Mouse (Mus musculus) embryonic facial prominence, embryonic 14.5 days (tissue): ENCODE results near the gene Cenpx. TPM values are rescaled to one million over a fixed set of nuclear protein-coding genes. Genes with fewer than 3 reads are reported as not detected.

ENCODE experiments used
- ATAC-seq: fragments of 200-750 bp; cut with Nextera tagmentation; 2 replicates; pipeline ENCODE4 v1.8.0; 2017; ENCODE audit warnings: low read depth, moderate number of reproducible peaks, moderate TSS enrichment
- DNase-seq: peaks from one replicate; pipeline ENCODE4 v3.0.0-alpha.2; 2015; ENCODE audit warnings: low spot score
- H3K27ac ChIP-seq: fragments of 300-500 bp; sonication (generic); replicated peaks from 2 replicates; pipeline ENCODE4 v1.5.1; 2014; ENCODE audit warnings: low read depth, mild to moderate bottlenecking, low read length, moderate library complexity
- H3K27me3 ChIP-seq: fragments of 300-500 bp; sonication (generic); replicated peaks from 2 replicates; pipeline ENCODE4 v1.6.1; 2014; ENCODE audit warnings: low read length; ENCODE audit not compliant: control insufficient read depth, insufficient read depth
- H3K36me3 ChIP-seq: fragments of 300-500 bp; sonication (generic); 2 replicates; pipeline ENCODE4 v1.6.1; 2014; ENCODE audit warnings: low read length, mixed read lengths; ENCODE audit not compliant: control insufficient read depth, insufficient read depth
- H3K4me1 ChIP-seq: fragments of 300-500 bp; sonication (generic); 2 replicates; pipeline ENCODE4 v1.6.1; 2014; ENCODE audit warnings: antibody characterized with exemption, low read length; ENCODE audit not compliant: control insufficient read depth, insufficient read depth
- H3K4me2 ChIP-seq: fragments of 300-500 bp; sonication (generic); 2 replicates; pipeline ENCODE4 v1.6.1; 2014; ENCODE audit warnings: low read depth, mild to moderate bottlenecking, low read length, moderate library complexity, mixed read lengths
- H3K4me3 ChIP-seq: fragments of 300-500 bp; sonication (generic); 2 replicates; pipeline ENCODE4 v1.5.1; 2014; ENCODE audit warnings: low read depth, mild to moderate bottlenecking, low read length
- H3K9ac ChIP-seq: fragments of 300-500 bp; sonication (generic); 2 replicates; pipeline ENCODE4 v1.6.1; 2014; ENCODE audit warnings: low read depth, mild to moderate bottlenecking, low read length, moderate library complexity, mixed read lengths
- H3K9me3 ChIP-seq: fragments of 300-500 bp; sonication (generic); 2 replicates; pipeline ENCODE4 v1.6.1; 2016; ENCODE audit warnings: low read length; ENCODE audit not compliant: control insufficient read depth
- WGBS: fragments of 180-500 bp; shearing (Covaris S2); extraction: QIAGEN DNeasy Blood & Tissue Kit; methylation state at CpG from one replicate; pipeline ENCODE4 v1.1.7; 2014; 5-methylcytosine and 5-hydroxymethylcytosine counted together
- polyA plus RNA-seq: library from polyadenylated mRNA; unstranded; fragments of >200 nt; fragmentation: Nextera tagmentation; extraction: Ambion mirVana; gene quantifications from 2 replicates; pipeline ENCODE4 v1.2.1, GENCODE M21; 2014

Cenpx gene
- polyA plus RNA-seq, 1 experiment from 2014 or later, result 145 TPM

- Histone ChIP-seq H3K4me3 (no peak overlapping the region), H3K9ac (no peak overlapping the region), H3K27ac (no peak overlapping the region), H3K4me2 (no peak overlapping the region), H3K4me1 (peaks cover 26% of the 10 kb centered on the region), H3K27me3 (no peaks in the 10 kb centered on the region), H3K36me3 (peaks cover 30% of the 10 kb centered on the region), H3K9me3 (no peaks in the 10 kb centered on the region)
- 74% methylated on average over 2 of the region's 2 CpGs for WGBS
- ATAC-seq, result no peak
- DNase-seq, result no peak
Measured at GRCm38 (mm10) chr11:120709551-120709950, 4.0 kb downstream of the Cenpx start.

GRCm38 (mm10) chr11:120707969-120708368, 5.6 kb downstream of the Cenpx start:
- Histone ChIP-seq H3K4me1 (peaks cover 36% of the 10 kb centered on the region), H3K4me3 (no peak overlapping the region), H3K27me3 (no peaks in the 10 kb centered on the region), H3K27ac (peak overlapping the region; percentile 48), H3K36me3 (peaks cover 30% of the 10 kb centered on the region), H3K9ac (0 out of 2 replicates have a peak overlapping the region, but pooled peaks have one; percentile 37), H3K4me2 (no peak overlapping the region), H3K9me3 (no peaks in the 10 kb centered on the region)
- peak; percentile 52 for DNase-seq
- WGBS, result 34% methylated on average over 5 of the region's 5 CpGs
- no peak for ATAC-seq

GRCm38 (mm10) chr11:120707225-120707624, 6.3 kb downstream of the Cenpx start:
- H3K9ac ChIP-seq, result peak overlapping the region; percentile 37
- peak; percentile 19; the same call in 1 of the 2 replicates for ATAC-seq
- 13% methylated on average over 8 of the region's 12 CpGs for WGBS

GRCm38 (mm10) chr11:120706120-120706519, 7.4 kb downstream of the Cenpx start:
- Histone ChIP-seq H3K36me3 (peaks cover 38% of the 10 kb centered on the region), H3K9ac (no peak overlapping the region), H3K27ac (no peak overlapping the region), H3K9me3 (no peaks in the 10 kb centered on the region), H3K4me3 (no peak overlapping the region), H3K4me1 (peaks cover 29% of the 10 kb centered on the region), H3K27me3 (no peaks in the 10 kb centered on the region), H3K4me2 (no peak overlapping the region)
- DNase-seq (no peak), ATAC-seq (no peak)
- 65% methylated on average over 5 of the region's 5 CpGs for whole genome bisulfite sequencing

More at GRCm38 (mm10) chr11:120707225-120707624, 6.3 kb downstream of the Cenpx start:
- H3K4me1 ChIP-seq, result peaks cover 32% of the 10 kb centered on the region
- H3K27me3 ChIP-seq, result no peaks in the 10 kb centered on the region
- H3K4me2 ChIP-seq, result no peak overlapping the region
- peak overlapping the region; percentile 48 for H3K27ac ChIP-seq
- H3K4me3 ChIP-seq, result no peak overlapping the region
- DNase-seq, result peak; percentile 63
- H3K9me3 ChIP-seq, result no peaks in the 10 kb centered on the region
- H3K36me3 ChIP-seq, result peaks cover 34% of the 10 kb centered on the region

GRCm38 (mm10) chr11:120704486-120705325, 8.8 kb downstream of the Cenpx start:
- H3K4me1 ChIP-seq, result peaks cover 29% of the 10 kb centered on the region
- 11% methylated on average over 8 of the region's 8 CpGs for WGBS

GRCm38 (mm10) chr11:120703696-120704454, 9.7 kb downstream of the Cenpx start:
- H3K9me3 ChIP-seq, result no peaks in the 10 kb centered on the region
- peaks cover 29% of the 10 kb centered on the region for H3K4me1 ChIP-seq
- peak overlapping the region; percentile 63 for H3K27ac ChIP-seq
- WGBS, result 34% methylated on average over 13 of the region's 15 CpGs
- peak overlapping the region; percentile 49; the same call in 1 of the 2 replicates for H3K9ac ChIP-seq
- peaks cover 33% of the 10 kb centered on the region for H3K36me3 ChIP-seq
- no peaks in the 10 kb centered on the region for H3K27me3 ChIP-seq
- DNase-seq (no peak), ATAC-seq (no peak)
- H3K4me2 ChIP-seq, result no peak overlapping the region
- H3K4me3 ChIP-seq, result no peak overlapping the region

More at GRCm38 (mm10) chr11:120704486-120705325, 8.8 kb downstream of the Cenpx start:
- no peaks in the 10 kb centered on the region for H3K27me3 ChIP-seq
- H3K36me3 ChIP-seq, result peaks cover 36% of the 10 kb centered on the region
- H3K9ac ChIP-seq, result peak overlapping the region; percentile 49
- ATAC-seq (peak; percentile 53), DNase-seq (peak; percentile 62)
- no peaks in the 10 kb centered on the region for H3K9me3 ChIP-seq
- H3K4me2 ChIP-seq, result no peak overlapping the region; the same call in 1 of the 2 replicates
- no peak overlapping the region for H3K4me3 ChIP-seq
- H3K27ac ChIP-seq, result peak overlapping the region; percentile 63

GRCm38 (mm10) chr11:120697741-120698140, 15.8 kb downstream of the Cenpx start:
- no peaks in the 10 kb centered on the region for H3K4me1 ChIP-seq
- no peak overlapping the region for H3K4me2 ChIP-seq
- H3K9me3 ChIP-seq, result 0 out of 2 replicates have a peak, but pooled peaks cover 4% of the 10 kb centered on the region
- H3K27ac ChIP-seq, result no peak overlapping the region
- no peak overlapping the region for H3K4me3 ChIP-seq
- no peak for DNase-seq
- WGBS, result 46% methylated on average over 10 of the region's 10 CpGs
- H3K9ac ChIP-seq, result no peak overlapping the region
- no peaks in the 10 kb centered on the region for H3K27me3 ChIP-seq
- no peak for ATAC-seq
- peaks cover 45% of the 10 kb centered on the region for H3K36me3 ChIP-seq

- Histone ChIP-seq H3K4me3 (no peak overlapping the region), H3K27me3 (no peaks in the 10 kb centered on the region), H3K27ac (no peak overlapping the region), H3K4me1 (no peaks in the 10 kb centered on the region), H3K4me2 (no peak overlapping the region), H3K9me3 (0 out of 2 replicates have a peak, but pooled peaks cover 4% of the 10 kb centered on the region), H3K9ac (no peak overlapping the region), H3K36me3 (peaks cover 44% of the 10 kb centered on the region)
- no peak for ATAC-seq
- WGBS, result 93% methylated on average over 6 of the region's 6 CpGs
- no peak for DNase-seq
Measured at GRCm38 (mm10) chr11:120696568-120696967, 17.0 kb downstream of the Cenpx start.
